Mouse (Mus musculus): ENCODE measurements around the gene Elf1. TPM values are rescaled to one million over a fixed set of nuclear protein-coding genes. Genes with fewer than 3 reads are reported as not detected.

Gene Elf1
- polyA plus RNA-seq, 1 experiment: 3.6 TPM

DNA sequence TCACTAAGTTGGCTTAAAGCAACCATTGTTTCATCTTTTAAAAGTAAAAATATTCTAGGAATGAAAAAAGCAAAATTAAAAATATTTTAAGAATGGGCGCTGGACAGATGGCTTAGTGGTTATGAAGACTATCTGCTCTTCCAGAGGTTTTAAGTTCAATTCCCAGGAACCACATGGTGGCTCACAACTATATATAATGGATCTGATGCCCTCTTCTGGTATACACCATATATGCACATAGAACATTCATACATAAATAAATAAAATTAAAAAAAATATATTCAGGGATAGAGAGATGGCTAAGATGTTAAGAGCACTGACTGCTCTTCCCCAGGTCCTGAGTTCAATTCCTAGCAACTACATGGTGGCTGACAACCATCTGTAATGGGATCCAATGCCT, 15.4 kb upstream of the Elf1 start:
- Histone ChIP-seq H3K4me2 (ENCODE audit: low read depth) (no peak overlapping the region), H3K79me2 (ENCODE audit: control insufficient read depth, insufficient read depth) (no peaks in the 10 kb centered on the region), H3K27me3 (ENCODE audit: control insufficient read depth, insufficient read depth, insufficient read length) (no peaks in the 10 kb centered on the region), H3ac (ENCODE audit: control insufficient read depth, insufficient read length) (no peak overlapping the region), H3K4me3 (no peak overlapping the region), H3K36me3 (ENCODE audit: control insufficient read depth, insufficient read depth) (peaks cover 82% of the 10 kb centered on the region)
- TF ChIP-seq SRF (IDR thresholded peaks at IDR 0.05; ENCODE audit: control insufficient read depth, insufficient read length, low read depth) (no peak), E2F4 (IDR thresholded peaks at IDR 0.05; ENCODE audit: insufficient read depth) (no peak), MAX (IDR thresholded peaks at IDR 0.05; ENCODE audit: low read depth) (no peak), MYOG (IDR thresholded peaks at IDR 0.05; ENCODE audit: control insufficient read depth in 1 of 3, insufficient read depth in 1 of 3, insufficient read length in 2 of 3, low read depth in 2 of 3) (no peak), TCF3 (IDR thresholded peaks at IDR 0.05; ENCODE audit: insufficient read length, low read depth) (no peak), REST (IDR thresholded peaks at IDR 0.05; ENCODE audit: insufficient read depth, insufficient read length) (no peak), POLR2A (IDR thresholded peaks at IDR 0.05; ENCODE audit: insufficient read length, low read depth) (no peak), USF1 (IDR thresholded peaks at IDR 0.05; ENCODE audit: low read depth) (no peak), MYOD1 (IDR thresholded peaks at IDR 0.05; ENCODE audit: control insufficient read depth in 1 of 3, insufficient read length in 2 of 3, low read depth in 2 of 3) (no peak), TCF12 (IDR thresholded peaks at IDR 0.05; ENCODE audit: insufficient read depth, poor library complexity, severe bottlenecking) (no peak), CEBPB (IDR thresholded peaks at IDR 0.05; ENCODE audit: insufficient read depth, poor library complexity, severe bottlenecking) (no peak), POLR2AphosphoS2 (IDR thresholded peaks at IDR 0.05; ENCODE audit: insufficient read length, low read depth) (no peak)

DNA sequence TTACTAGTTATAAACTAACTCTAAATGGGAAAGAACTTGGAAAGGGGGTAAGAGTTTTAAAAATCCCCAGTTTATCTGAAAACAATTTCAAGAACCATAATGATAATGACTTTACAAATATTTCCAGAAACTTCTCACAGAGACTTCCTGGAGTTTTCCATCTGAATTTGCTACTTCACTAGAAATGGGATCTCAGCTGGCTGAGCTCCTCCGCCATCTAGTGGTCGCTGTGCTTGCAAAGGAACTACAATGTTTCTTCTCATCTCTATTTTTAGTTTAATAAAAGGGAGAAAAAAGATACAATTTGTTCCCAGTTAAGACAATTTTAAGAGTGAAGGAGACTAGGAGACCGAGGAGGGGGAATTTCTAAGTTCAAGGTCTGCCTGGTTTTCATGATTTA, 13.4 kb upstream of the Elf1 start:
- Histone ChIP-seq H3K79me2 (ENCODE audit: control insufficient read depth, insufficient read depth) (no peaks in the 10 kb centered on the region), H3K4me2 (ENCODE audit: low read depth) (no peak overlapping the region), H3K27me3 (ENCODE audit: control insufficient read depth, insufficient read depth, insufficient read length) (no peaks in the 10 kb centered on the region), H3K36me3 (ENCODE audit: control insufficient read depth, insufficient read depth) (peaks cover 79% of the 10 kb centered on the region), H3ac (ENCODE audit: control insufficient read depth, insufficient read length) (no peak overlapping the region), H3K4me3 (no peak overlapping the region)
- TF ChIP-seq TCF12 (IDR thresholded peaks at IDR 0.05; ENCODE audit: insufficient read depth, poor library complexity, severe bottlenecking) (no peak), MYOG (IDR thresholded peaks at IDR 0.05; ENCODE audit: control insufficient read depth in 1 of 3, insufficient read depth in 1 of 3, insufficient read length in 2 of 3, low read depth in 2 of 3) (no peak), TCF3 (IDR thresholded peaks at IDR 0.05; ENCODE audit: insufficient read length, low read depth) (no peak), REST (IDR thresholded peaks at IDR 0.05; ENCODE audit: insufficient read depth, insufficient read length) (no peak), E2F4 (IDR thresholded peaks at IDR 0.05; ENCODE audit: insufficient read depth) (no peak), USF1 (IDR thresholded peaks at IDR 0.05; ENCODE audit: low read depth) (no peak), SRF (IDR thresholded peaks at IDR 0.05; ENCODE audit: control insufficient read depth, insufficient read length, low read depth) (no peak), CEBPB (IDR thresholded peaks at IDR 0.05; ENCODE audit: insufficient read depth, poor library complexity, severe bottlenecking) (no peak), POLR2AphosphoS2 (IDR thresholded peaks at IDR 0.05; ENCODE audit: insufficient read length, low read depth) (no peak), MYOD1 (IDR thresholded peaks at IDR 0.05; ENCODE audit: control insufficient read depth in 1 of 3, insufficient read length in 2 of 3, low read depth in 2 of 3) (no peak), MAX (IDR thresholded peaks at IDR 0.05; ENCODE audit: low read depth) (no peak), POLR2A (IDR thresholded peaks at IDR 0.05; ENCODE audit: insufficient read length, low read depth) (no peak)

DNA sequence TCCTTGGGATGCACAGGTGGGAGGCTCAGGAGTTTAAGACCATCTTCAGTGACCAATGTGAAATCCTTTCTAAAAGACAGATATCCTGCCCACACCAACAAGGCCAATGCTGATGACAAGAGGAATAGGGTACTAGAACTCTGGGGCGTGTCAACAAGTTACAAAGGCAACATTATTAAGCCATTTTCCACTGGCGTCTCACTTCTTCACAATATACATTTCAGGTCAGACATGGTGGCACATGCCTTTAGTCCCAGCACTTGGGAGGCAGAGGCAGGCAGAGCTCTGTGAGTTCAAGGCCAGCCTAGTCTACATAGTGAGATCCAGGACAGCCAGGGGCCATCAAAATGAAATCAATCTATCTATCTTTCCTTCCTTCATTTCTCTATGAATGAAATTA, 7.6 kb upstream of the Elf1 start:
- Histone ChIP-seq H3K4me3 (no peak overlapping the region), H3ac (ENCODE audit: control insufficient read depth, insufficient read length) (no peak overlapping the region), H3K4me2 (ENCODE audit: low read depth) (no peak overlapping the region), H3K27me3 (ENCODE audit: control insufficient read depth, insufficient read depth, insufficient read length) (no peaks in the 10 kb centered on the region), H3K36me3 (ENCODE audit: control insufficient read depth, insufficient read depth) (peaks cover 60% of the 10 kb centered on the region), H3K79me2 (ENCODE audit: control insufficient read depth, insufficient read depth) (peaks cover 12% of the 10 kb centered on the region)
- TF ChIP-seq POLR2A (IDR thresholded peaks at IDR 0.05; ENCODE audit: insufficient read length, low read depth): no peak
- TF ChIP-seq CEBPB (IDR thresholded peaks at IDR 0.05; ENCODE audit: insufficient read depth, poor library complexity, severe bottlenecking): no peak

DNA sequence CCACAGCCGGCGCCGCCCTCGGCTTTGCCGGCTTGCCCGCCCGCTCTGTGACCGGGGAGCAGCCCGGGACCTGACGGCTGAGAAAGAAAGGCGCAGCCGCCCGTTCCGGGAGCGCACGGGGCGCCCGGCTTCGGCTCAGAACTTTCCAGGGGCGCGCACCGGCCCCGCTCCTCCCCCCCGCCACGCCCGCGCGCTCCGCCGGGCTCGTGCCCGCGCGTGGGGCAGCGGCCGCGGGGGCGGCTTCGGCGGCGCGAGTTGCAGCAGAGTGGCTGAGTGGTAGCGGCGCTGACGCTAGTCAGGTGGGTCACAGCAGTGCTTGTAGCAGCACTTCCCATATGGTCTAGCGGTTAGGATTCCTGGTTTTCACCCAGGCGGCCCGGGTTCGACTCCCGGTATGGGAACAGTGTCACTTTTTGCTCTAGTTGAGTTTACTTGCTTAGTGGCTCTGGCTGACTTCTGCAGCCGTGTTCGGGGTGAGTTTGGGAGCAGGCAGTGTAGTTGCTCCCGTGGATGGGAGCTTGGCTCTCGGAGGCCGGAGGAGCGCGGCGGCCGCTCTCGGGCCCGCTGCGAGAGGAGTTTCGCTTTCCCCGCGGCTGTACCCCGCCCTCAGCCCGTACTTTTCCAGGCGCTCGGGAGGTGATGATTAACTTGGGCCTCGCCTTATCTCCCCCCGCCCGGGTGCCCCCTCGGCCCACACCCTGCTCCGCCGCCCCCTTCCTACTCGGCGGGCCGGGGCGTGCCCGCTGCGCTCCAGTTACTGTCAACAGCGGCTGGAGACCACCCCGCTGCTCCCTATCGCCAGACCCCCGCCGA, 551 bp downstream of the Elf1 start, which contains the start of gene Wbp4:
Gene Wbp4, minus strand, starts transcription at position 182 of the 813 bp plus-strand sequence.
- H3K79me2 ChIP-seq (ENCODE audit: control insufficient read depth, insufficient read depth): peaks cover 61% of the 10 kb centered on the region
- H3K4me2 ChIP-seq (ENCODE audit: low read depth): peak within 1 kb of the TSS; percentile 90
- peak within 1 kb of the TSS; percentile 97 for H3ac ChIP-seq (ENCODE audit: control insufficient read depth, insufficient read length)
- H3K27me3 ChIP-seq (ENCODE audit: control insufficient read depth, insufficient read depth, insufficient read length): no peaks in the 10 kb centered on the region
- TF ChIP-seq TCF12 (IDR thresholded peaks at IDR 0.05; ENCODE audit: insufficient read depth, poor library complexity, severe bottlenecking): no peak
- peak; percentile 37 for TF ChIP-seq E2F4 (IDR thresholded peaks at IDR 0.05; ENCODE audit: insufficient read depth)
- no peak for TF ChIP-seq TCF3 (IDR thresholded peaks at IDR 0.05; ENCODE audit: insufficient read length, low read depth)
- no peak for TF ChIP-seq USF1 (IDR thresholded peaks at IDR 0.05; ENCODE audit: low read depth)
- TF ChIP-seq MAX (IDR thresholded peaks at IDR 0.05; ENCODE audit: low read depth): no peak
- peak; percentile 59 for TF ChIP-seq SRF (IDR thresholded peaks at IDR 0.05; ENCODE audit: control insufficient read depth, insufficient read length, low read depth)
- peak in 1 of 3 experiments; percentile 18 for TF ChIP-seq MYOD1 (IDR thresholded peaks at IDR 0.05; ENCODE audit: control insufficient read depth in 1 of 3, insufficient read length in 2 of 3, low read depth in 2 of 3)
- TF ChIP-seq MYOG (IDR thresholded peaks at IDR 0.05; ENCODE audit: control insufficient read depth in 1 of 3, insufficient read depth in 1 of 3, insufficient read length in 2 of 3, low read depth in 2 of 3): peak in 1 of 3 experiments; percentile 3
- no peak for TF ChIP-seq CEBPB (IDR thresholded peaks at IDR 0.05; ENCODE audit: insufficient read depth, poor library complexity, severe bottlenecking)
- TF ChIP-seq REST (IDR thresholded peaks at IDR 0.05; ENCODE audit: insufficient read depth, insufficient read length): no peak
- peak; percentile 92 for TF ChIP-seq POLR2AphosphoS2 (IDR thresholded peaks at IDR 0.05; ENCODE audit: insufficient read length, low read depth)
- TF ChIP-seq POLR2A (IDR thresholded peaks at IDR 0.05; ENCODE audit: insufficient read length, low read depth): peak; percentile 81
- peak within 1 kb of the TSS; percentile 57 for H3K4me3 ChIP-seq
- peaks cover 3% of the 10 kb centered on the region for H3K36me3 ChIP-seq (ENCODE audit: control insufficient read depth, insufficient read depth)

All from myocyte (in vitro differentiated cells).